Mouse (Mus musculus) megakaryocyte, embryonic 14.5 days (primary cell): ENCODE measurements around the gene Gpr12. TPM values are rescaled to one million over a fixed set of nuclear protein-coding genes. Genes with fewer than 3 reads are reported as not detected.
"Not testable (repeated sequence)": the region's sequence is repeated elsewhere in the genome, so short reads cannot be mapped to it uniquely, and the experiment has no call there.

Experiments used
- H3K27me3 ChIP-seq: replicated peaks from 2 replicates; pipeline ENCODE3; 2012; ENCODE audit warnings: inconsistent platforms
- H3K36me3 ChIP-seq: replicated peaks from 2 replicates; pipeline ENCODE3; 2012; ENCODE audit warnings: low read length, inconsistent platforms, mixed read lengths
- H3K4me1 ChIP-seq: 2 replicates; pipeline ENCODE4 v1.6.1; 2012; ENCODE audit warnings: inconsistent platforms
- H3K4me3 ChIP-seq: replicated peaks from 2 replicates; pipeline ENCODE3; 2012; ENCODE audit warnings: moderate library complexity, mild to moderate bottlenecking, inconsistent platforms
- H3K9me3 ChIP-seq: 2 replicates; pipeline ENCODE4 v1.6.1; 2012; ENCODE audit warnings: inconsistent platforms
- FLI1 ChIP-seq: IDR thresholded peaks from 2 replicates; pipeline ENCODE4 v1.6.1; 2012; ENCODE audit warnings: low read length, inconsistent platforms, mixed read lengths
- GATA1 ChIP-seq: IDR thresholded peaks from 3 replicates; pipeline ENCODE4 v1.6.1; 2012; ENCODE audit warnings: mixed read lengths, low read length, inconsistent platforms, borderline replicate concordance
- polyA plus RNA-seq: library from polyadenylated mRNA; stranded (reverse); fragments of >175 nt; gene quantifications from 2 replicates; pipeline ENCODE4 v1.2.3, GENCODE M21; 2012; ENCODE audit warnings: low replicate concordance; ENCODE audit not compliant: insufficient read depth

Gene Gpr12
- polyA plus RNA-seq, 1 experiment, result 0.11 TPM

GRCm38 (mm10) chr5:146607816-146608215 is 22.8 kb upstream of the Gpr12 start:
- Histone ChIP-seq H3K27me3 (peaks cover 2% of the 10 kb centered on the region), H3K4me1 (no peaks in the 10 kb centered on the region), H3K36me3 (no peaks in the 10 kb centered on the region), H3K9me3 (no peaks in the 10 kb centered on the region), H3K4me3 (no peak overlapping the region)
- no peak for TF ChIP-seq GATA1
- no peak for TF ChIP-seq FLI1

GRCm38 (mm10) chr5:146606895-146607294 is 21.9 kb upstream of the Gpr12 start:
- Histone ChIP-seq H3K27me3 (peaks cover 2% of the 10 kb centered on the region), H3K4me1 (no peaks in the 10 kb centered on the region), H3K4me3 (no peak overlapping the region), H3K36me3 (no peaks in the 10 kb centered on the region), H3K9me3 (peaks cover 4% of the 10 kb centered on the region)
- TF ChIP-seq FLI1 (no peak), GATA1 (no peak)

GRCm38 (mm10) chr5:146606221-146606620 is 21.2 kb upstream of the Gpr12 start:
- H3K27me3 ChIP-seq, result peaks cover 2% of the 10 kb centered on the region
- H3K36me3 ChIP-seq, result no peaks in the 10 kb centered on the region
- H3K4me1 ChIP-seq, result no peaks in the 10 kb centered on the region
- peaks cover 9% of the 10 kb centered on the region for H3K9me3 ChIP-seq
- TF ChIP-seq FLI1 (no peak), GATA1 (no peak)
- no peak overlapping the region for H3K4me3 ChIP-seq

- no peak overlapping the region for H3K4me3 ChIP-seq
- no peaks in the 10 kb centered on the region for H3K4me1 ChIP-seq
- TF ChIP-seq GATA1, result no peak
- no peak for TF ChIP-seq FLI1
- H3K36me3 ChIP-seq, result no peaks in the 10 kb centered on the region
- H3K9me3 ChIP-seq, result peaks cover 9% of the 10 kb centered on the region
- no peaks in the 10 kb centered on the region for H3K27me3 ChIP-seq
These were observed 14.9 kb upstream of the Gpr12 start for GRCm38 (mm10) chr5:146599970-146600369.

- not testable (repeated sequence) for H3K9me3 ChIP-seq, H3K27me3 ChIP-seq, H3K4me3 ChIP-seq, H3K4me1 ChIP-seq, H3K36me3 ChIP-seq
These were observed 14.2 kb upstream of the Gpr12 start for GRCm38 (mm10) chr5:146599216-146599615.

GRCm38 (mm10) chr5:146598215-146599119 is 13.4 kb upstream of the Gpr12 start:
- no peaks in the 10 kb centered on the region for H3K27me3 ChIP-seq
- H3K36me3 ChIP-seq, result no peaks in the 10 kb centered on the region
- no peaks in the 10 kb centered on the region for H3K4me1 ChIP-seq
- no peak for TF ChIP-seq FLI1
- no peak for TF ChIP-seq GATA1
- H3K9me3 ChIP-seq, result peaks cover 9% of the 10 kb centered on the region
- no peak overlapping the region for H3K4me3 ChIP-seq

- H3K4me1 ChIP-seq, result no peaks in the 10 kb centered on the region
- no peak for TF ChIP-seq FLI1
- no peak for TF ChIP-seq GATA1
- H3K4me3 ChIP-seq, result no peak overlapping the region
- H3K9me3 ChIP-seq, result peaks cover 12% of the 10 kb centered on the region
- peaks cover 3% of the 10 kb centered on the region for H3K27me3 ChIP-seq
- no peaks in the 10 kb centered on the region for H3K36me3 ChIP-seq
These were observed 12.4 kb upstream of the Gpr12 start for GRCm38 (mm10) chr5:146597503-146597874.

- H3K9me3 ChIP-seq, result peaks cover 8% of the 10 kb centered on the region
- TF ChIP-seq GATA1 (no peak), FLI1 (no peak)
- H3K27me3 ChIP-seq, result peaks cover 3% of the 10 kb centered on the region
- no peaks in the 10 kb centered on the region for H3K36me3 ChIP-seq
- H3K4me1 ChIP-seq, result no peaks in the 10 kb centered on the region
- no peak overlapping the region for H3K4me3 ChIP-seq
These were observed 11.8 kb upstream of the Gpr12 start for GRCm38 (mm10) chr5:146596612-146597502.

GRCm38 (mm10) chr5:146592580-146592979 is 7.5 kb upstream of the Gpr12 start:
- Histone ChIP-seq H3K4me1 (no peaks in the 10 kb centered on the region), H3K36me3 (no peaks in the 10 kb centered on the region), H3K4me3 (no peak overlapping the region), H3K27me3 (peaks cover 4% of the 10 kb centered on the region), H3K9me3 (peaks cover 3% of the 10 kb centered on the region; the same call in 1 of the 2 replicates)
- TF ChIP-seq GATA1 (no peak), FLI1 (no peak)

GRCm38 (mm10) chr5:146591636-146592035 is 6.6 kb upstream of the Gpr12 start:
- Histone ChIP-seq H3K9me3 (peaks cover 3% of the 10 kb centered on the region; the same call in 1 of the 2 replicates), H3K36me3 (no peaks in the 10 kb centered on the region), H3K4me1 (no peaks in the 10 kb centered on the region), H3K4me3 (no peak overlapping the region), H3K27me3 (peaks cover 7% of the 10 kb centered on the region)
- TF ChIP-seq FLI1 (no peak), GATA1 (no peak)
